Comparison of ENCODE assay signal across 8 mouse cellular contexts in the genomic region with DNA sequence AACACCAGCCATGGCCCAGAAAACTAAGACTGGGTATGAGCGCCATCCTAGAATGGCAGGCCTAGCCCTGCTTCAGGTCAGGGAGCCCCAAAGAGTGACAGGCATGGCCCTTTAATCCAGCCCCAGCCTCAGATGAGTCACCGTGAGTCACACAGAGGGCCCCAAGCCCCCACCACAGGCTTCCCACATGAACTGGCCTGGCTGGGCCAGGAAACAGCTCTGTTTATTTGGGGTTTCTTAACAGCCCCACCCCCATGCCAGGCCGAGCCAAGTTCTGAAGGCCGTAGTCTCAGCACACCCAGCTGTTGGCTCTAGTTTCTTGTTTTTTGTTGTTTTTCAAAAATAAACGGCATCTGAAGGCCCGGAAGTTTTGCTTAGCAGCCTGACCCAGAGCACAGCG. TPM values are rescaled to one million over a fixed set of nuclear protein-coding genes. Genes with fewer than 3 reads are reported as not detected.
DNase-seq lines count a peak whose midpoint lies in the region; ATAC-seq and TF ChIP-seq lines count a peak whose summit lies in the region.

No protein-coding gene starts in this region.

- no peaks in the 10 kb centered on the region for H3K79me2 ChIP-seq in heart, adult 2 months (replicated peaks; ENCODE audit: control insufficient read depth, insufficient read depth, low read length)

- DNase-seq in forebrain, embryonic 14.5 days (ENCODE audit: low spot score), result peak; percentile 17
- peak; percentile 77 to 89 for DNase-seq in heart, adult 2 months
- DNase-seq in kidney, adult 8-10 months, result peak; percentile 77 to 84
- DNase-seq in limb, embryonic 14.5 days (ENCODE audit: low spot score), result peak; percentile 65
- DNase-seq in right cerebral cortex, postnatal 10 days (ENCODE audit: low spot score in 2 of 2), result peak; percentile 71 to 81
- DNase-seq in thymus, postnatal 36 days, result no peak

- H3K4me1 ChIP-seq in forebrain, embryonic 14.5 days (ENCODE audit: control insufficient read depth, insufficient read depth, low read length), result peaks cover 2% of the 10 kb centered on the region; the same call in 1 of the 2 replicates
- H3K4me1 ChIP-seq in forebrain, embryonic 13.5 days, result 0 out of 2 replicates have a peak, but pooled peaks cover 6% of the 10 kb centered on the region
- peaks cover 47% of the 10 kb centered on the region for H3K4me1 ChIP-seq in bone marrow macrophage, adult 2 months (ENCODE audit: control insufficient read depth, insufficient read depth, low read length)
- H3K4me1 ChIP-seq in heart, adult 2 months (ENCODE audit: control insufficient read depth, insufficient read depth, low read length), result peaks cover 27% of the 10 kb centered on the region
- peaks cover 51% of the 10 kb centered on the region for H3K4me1 ChIP-seq in limb, embryonic 14.5 days (ENCODE audit: control insufficient read depth, insufficient read depth, low read length)

- no peak overlapping the region for H3K9ac ChIP-seq in forebrain, embryonic 14.5 days (ENCODE audit: low read length)
- H3K9ac ChIP-seq in forebrain, embryonic 13.5 days, result no peak overlapping the region
- no peak overlapping the region for H3K9ac ChIP-seq in heart, adult 2 months (ENCODE audit: low read depth, low read length)
- H3K9ac ChIP-seq in limb, embryonic 14.5 days (ENCODE audit: low read depth, low read length, severe bottlenecking), result no peak overlapping the region

- H3K4me2 ChIP-seq in forebrain, embryonic 14.5 days (ENCODE audit: low read length), result no peak overlapping the region
- no peak overlapping the region for H3K4me2 ChIP-seq in forebrain, embryonic 13.5 days
- no peak overlapping the region for H3K4me2 ChIP-seq in limb, embryonic 14.5 days (replicated peaks; ENCODE audit: low read depth, low read length, severe bottlenecking)

- intact Hi-C loops in heart, adult 2 months (cut with DNase I), result loop anchor here (5.0 kb wide), 1 partner anchor 41 kb away; no protein-coding TSS in a partner anchor

- H3K27ac ChIP-seq in forebrain, embryonic 14.5 days (ENCODE audit: low read depth, low read length), result no peak overlapping the region
- H3K27ac ChIP-seq in forebrain, embryonic 13.5 days, result no peak overlapping the region
- H3K27ac ChIP-seq in bone marrow macrophage, adult 2 months (ENCODE audit: insufficient read depth, low read depth, low read length), result peak overlapping the region; percentile 87
- H3K27ac ChIP-seq in heart, adult 2 months, result peak overlapping the region; percentile 36
- H3K27ac ChIP-seq in limb, embryonic 14.5 days (replicated peaks; ENCODE audit: low read depth, low read length), result peak overlapping the region; percentile 61

- no peaks in the 10 kb centered on the region for H3K36me3 ChIP-seq in forebrain, embryonic 14.5 days (ENCODE audit: control insufficient read depth, insufficient read depth, low read length)
- H3K36me3 ChIP-seq in forebrain, embryonic 13.5 days (ENCODE audit: poor library complexity, severe bottlenecking), result no peaks in the 10 kb centered on the region
- no peaks in the 10 kb centered on the region for H3K36me3 ChIP-seq in heart, adult 2 months (ENCODE audit: control insufficient read depth, insufficient read depth, low read length)
- H3K36me3 ChIP-seq in limb, embryonic 14.5 days (ENCODE audit: control insufficient read depth, insufficient read depth, low read length), result no peaks in the 10 kb centered on the region

- TF ChIP-seq EP300 in heart, adult 2 months (IDR thresholded peaks at IDR 0.05; ENCODE audit: insufficient read depth, low read depth, low read length), result no peak

- no peak overlapping the region for H3K4me3 ChIP-seq in forebrain, embryonic 14.5 days (ENCODE audit: low read depth, low read length)
- no peak overlapping the region for H3K4me3 ChIP-seq in forebrain, embryonic 13.5 days
- 0 out of 2 replicates have a peak overlapping the region, but pooled peaks have one; percentile 5 for H3K4me3 ChIP-seq in bone marrow macrophage, adult 2 months (ENCODE audit: insufficient read depth, low read length)
- H3K4me3 ChIP-seq in heart, adult 2 months, result no peak overlapping the region; the same call in 1 of the 2 replicates
- H3K4me3 ChIP-seq in limb, embryonic 14.5 days (replicated peaks; ENCODE audit: low read length), result no peak overlapping the region

- 0 out of 2 replicates have a peak, but pooled peaks have one; percentile 29 for ATAC-seq in forebrain, embryonic 14.5 days
- ATAC-seq in forebrain, embryonic 13.5 days, result no peak
- ATAC-seq in limb, embryonic 14.5 days (ENCODE audit: low FRiP score, low read depth), result peak; percentile 48; the same call in 1 of the 2 replicates

- WGBS in forebrain, embryonic 14.5 days, result 73% methylated on average over 7 of the region's 7 CpGs
- 76% methylated on average over 7 of the region's 7 CpGs for WGBS in forebrain, embryonic 13.5 days
- 30% methylated on average over 7 of the region's 7 CpGs for WGBS in heart, adult 2 months
- WGBS in limb, embryonic 14.5 days, result 43% methylated on average over 7 of the region's 7 CpGs

- TF ChIP-seq POLR2A in bone marrow macrophage, adult 2 months (IDR thresholded peaks at IDR 0.05; ENCODE audit: borderline replicate concordance, low read depth, low read length), result no peak
- TF ChIP-seq POLR2A in heart, adult 2 months (IDR thresholded peaks at IDR 0.05; ENCODE audit: insufficient read depth, low read depth, low read length), result no peak
- TF ChIP-seq POLR2A in limb, embryonic 14.5 days (IDR thresholded peaks at IDR 0.05; ENCODE audit: borderline replicate concordance, extremely low read depth, insufficient read depth, insufficient read length), result no peak

- H3K9me3 ChIP-seq in forebrain, embryonic 14.5 days (replicated peaks; ENCODE audit: control insufficient read depth, low read length), result no peaks in the 10 kb centered on the region
- H3K9me3 ChIP-seq in forebrain, embryonic 13.5 days (replicated peaks), result no peaks in the 10 kb centered on the region
- H3K9me3 ChIP-seq in limb, embryonic 14.5 days (ENCODE audit: control insufficient read depth, low read length), result no peaks in the 10 kb centered on the region

- TF ChIP-seq CTCF in bone marrow macrophage, adult 2 months (IDR thresholded peaks at IDR 0.05; ENCODE audit: low read depth, low read length), result no peak
- TF ChIP-seq CTCF in heart, adult 2 months (IDR thresholded peaks at IDR 0.05), result no peak

- H3K27me3 ChIP-seq in forebrain, embryonic 14.5 days (replicated peaks; ENCODE audit: control insufficient read depth, insufficient read depth, low read length), result peaks cover 6% of the 10 kb centered on the region; the same call in 1 of the 2 replicates
- H3K27me3 ChIP-seq in forebrain, embryonic 13.5 days, result peaks cover 13% of the 10 kb centered on the region
- no peaks in the 10 kb centered on the region for H3K27me3 ChIP-seq in heart, adult 2 months (ENCODE audit: control insufficient read depth, insufficient read depth, low read length)
- 0 out of 2 replicates have a peak, but pooled peaks cover 9% of the 10 kb centered on the region for H3K27me3 ChIP-seq in limb, embryonic 14.5 days (ENCODE audit: control insufficient read depth, insufficient read depth, low read length)

RNA-seq across cellular contexts. Expression of a gene that starts 6.5 kb away (rescaled TPM):
- 7.8 and 10.0 TPM in 2 replicates for polyA plus RNA-seq in forebrain, embryonic 14.5 days (2014; fragmentation: Nextera tagmentation; extraction: Ambion mirVana)
- polyA plus RNA-seq in forebrain, embryonic 13.5 days (2015; fragmentation: Nextera tagmentation; extraction: Ambion mirVana), result 6.3 and 6.8 TPM in 2 replicates
- polyA plus RNA-seq in bone marrow macrophage, adult 2 months (2012; ENCODE audit: insufficient read depth, insufficient read length, missing spikeins), result 0.98 and 1.1 TPM in 2 replicates
- 100 to 1,000 TPM; 101 to 102 TPM for total RNA-seq in heart, adult 2 months (2021)
- 130 and 147 TPM in 2 replicates for polyA plus RNA-seq in heart, adult 2 months (2012; rRNA removed)
- polyA plus RNA-seq in limb, embryonic 14.5 days (2012; rRNA removed), result 48.8 and 73.1 TPM in 2 replicates
- polyA plus RNA-seq in limb, embryonic 14.5 days (2014; fragmentation: Nextera tagmentation; extraction: Ambion mirVana), result 49.2 and 59.2 TPM in 2 replicates

Comparison
In these comparisons a context has a peak if more than half of its experiments do, and no peak if none do; other contexts are left out.
1. DNase-seq: peak in forebrain, embryonic 14.5 days (single experiment), heart, adult 2 months (2 of 2), kidney, adult 8-10 months (2 of 2), limb, embryonic 14.5 days (single experiment) and right cerebral cortex, postnatal 10 days (2 of 2); none in thymus, postnatal 36 days (0 of 2).
2. H3K27ac ChIP-seq: peak in bone marrow macrophage, adult 2 months (single experiment), heart, adult 2 months (single experiment) and limb, embryonic 14.5 days (single experiment); none in forebrain, embryonic 14.5 days (single experiment) and forebrain, embryonic 13.5 days (single experiment).